Mouse (Mus musculus): ENCODE results near the gene Rreb1. TPM values are rescaled to one million over a fixed set of nuclear protein-coding genes. Genes with fewer than 3 reads are reported as not detected.

The Rreb1 gene
- total RNA-seq, 2 experiments from 2014 or later = 46.7 to 61.8 TPM

DNA sequence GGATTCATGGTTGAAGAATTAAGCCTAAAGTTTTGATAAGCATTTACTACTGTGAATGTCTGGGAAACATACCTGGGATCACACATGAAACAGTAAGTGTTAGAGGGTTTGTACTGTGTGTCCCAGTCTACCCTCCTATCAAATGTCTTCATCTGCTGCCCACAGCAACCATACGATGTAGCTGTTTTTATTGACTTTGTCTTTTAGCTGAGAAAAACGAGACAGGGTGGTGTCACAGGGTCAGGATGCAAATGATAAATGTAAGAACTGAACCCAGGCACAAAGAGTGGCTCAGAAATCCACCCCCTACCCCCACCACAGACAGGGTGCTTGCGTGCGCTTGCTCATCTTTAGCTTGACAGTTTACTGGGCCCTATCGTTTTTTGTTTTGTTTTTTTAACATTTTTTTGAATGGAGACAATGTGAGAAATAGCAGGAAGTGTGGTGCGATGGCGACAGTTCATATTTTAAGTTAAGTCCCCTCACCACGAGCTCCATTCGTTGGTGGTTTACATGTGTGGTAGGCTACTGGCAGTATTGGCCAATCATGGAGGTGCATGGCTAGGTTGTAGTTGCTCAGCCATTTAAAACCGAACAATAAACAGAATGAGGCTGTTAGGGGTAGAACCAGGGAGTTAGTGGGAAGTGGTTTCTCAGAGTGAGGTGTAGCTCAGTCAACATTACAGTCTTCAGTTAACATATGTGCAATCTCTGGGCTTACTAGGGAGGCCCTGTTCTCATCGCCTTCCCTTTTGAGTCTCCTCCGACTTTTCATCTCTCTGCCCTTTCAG, 92.1 kb downstream of the Rreb1 start:
- intact Hi-C loops (cut with DNase I) = no loop called here
- no peak for DNase-seq

DNA sequence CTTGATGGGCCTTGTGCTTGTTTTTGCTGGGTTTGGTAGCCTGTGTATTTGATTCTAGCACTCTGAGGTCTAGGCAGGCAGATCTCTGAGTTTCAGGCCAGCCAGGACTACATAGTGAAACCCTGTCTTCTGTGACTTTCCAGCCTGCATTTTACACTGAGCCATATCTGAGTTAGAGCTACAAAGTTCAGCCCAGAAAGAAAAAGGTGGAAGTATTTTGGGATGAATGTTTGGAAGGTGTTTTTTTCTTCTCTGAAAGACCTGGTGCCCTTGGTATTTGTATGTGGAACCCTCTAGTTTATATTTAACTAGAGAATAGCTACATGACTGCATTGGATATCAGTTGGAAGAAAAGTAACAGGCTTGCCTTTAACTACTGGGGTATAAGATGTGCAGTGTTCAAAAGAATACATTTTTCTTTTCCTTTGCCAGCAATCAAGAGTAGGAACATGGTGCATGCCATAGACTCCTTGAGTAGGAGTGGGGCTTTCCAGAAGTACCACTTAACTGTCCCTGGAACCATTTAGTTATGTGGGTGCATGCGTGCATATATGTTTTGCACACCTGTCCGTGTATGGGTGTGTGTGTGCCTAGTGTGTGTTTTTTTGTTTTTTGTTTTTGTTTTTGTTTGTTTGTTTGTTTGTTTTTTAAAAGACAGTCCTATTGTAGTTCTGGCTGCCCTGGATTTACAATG, 94.1 kb downstream of the Rreb1 start:
- intact Hi-C loops (cut with DNase I) = no loop called here
- no peak for DNase-seq

DNA sequence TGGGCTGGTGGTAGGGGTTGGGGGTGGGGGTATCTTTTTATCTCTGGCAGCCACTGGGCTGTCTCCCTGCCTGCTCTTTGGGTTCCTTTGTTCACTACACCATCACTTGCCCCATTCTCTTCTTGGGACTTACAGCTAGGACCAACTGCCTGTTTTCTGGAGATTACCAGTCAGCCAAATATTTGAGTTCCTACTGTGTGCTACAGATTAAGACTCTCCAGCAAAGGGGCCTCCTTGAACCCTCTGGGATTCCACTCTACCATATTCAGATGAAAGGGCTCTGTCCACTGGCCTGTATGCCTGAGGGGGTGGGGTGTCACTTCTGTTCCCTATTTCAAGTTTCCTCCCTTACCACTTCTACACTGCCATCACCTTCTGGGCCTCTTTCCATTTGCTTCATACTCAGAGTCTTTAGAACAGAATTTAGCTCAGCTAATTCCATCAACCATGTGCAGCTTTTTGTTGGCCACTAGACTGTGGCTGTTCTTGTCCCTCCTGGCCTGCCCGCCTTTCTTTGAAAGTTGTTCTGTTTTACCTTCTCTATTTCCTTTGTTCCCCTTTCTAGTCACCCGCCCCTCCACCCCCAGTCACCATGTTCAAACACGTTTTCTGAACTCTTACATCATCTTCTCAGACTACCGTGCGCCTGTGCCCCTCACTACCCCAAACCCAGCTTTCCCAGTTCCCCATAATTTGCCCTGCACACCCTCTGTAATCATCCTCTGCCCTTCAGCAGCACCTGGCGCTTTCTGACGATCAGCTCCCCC, 95.1 kb downstream of the Rreb1 start:
- DNase-seq = no peak
- intact Hi-C loops (cut with DNase I) = no loop called here

DNA sequence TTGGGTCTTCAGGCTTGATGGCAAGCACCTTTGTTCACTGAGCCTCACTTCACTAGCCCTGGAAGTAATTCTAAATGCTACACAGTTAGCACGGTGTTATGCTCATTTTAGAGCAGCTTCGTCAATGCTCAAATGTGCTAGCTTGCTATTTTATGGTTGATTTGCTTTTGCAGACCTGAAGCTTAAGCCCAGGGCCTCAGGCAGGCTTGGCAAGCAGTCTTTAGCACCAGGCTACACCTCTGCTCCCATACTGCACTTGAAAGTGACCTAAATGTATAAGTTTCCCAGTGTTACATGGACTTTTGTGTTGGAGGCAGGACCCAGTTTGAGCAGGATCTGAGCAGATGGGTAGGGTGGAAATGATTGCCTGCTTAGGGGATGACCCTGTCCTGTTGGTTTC, 97.7 kb downstream of the Rreb1 start:
- intact Hi-C loops (cut with DNase I) = no loop called here
- no peak for DNase-seq

DNA sequence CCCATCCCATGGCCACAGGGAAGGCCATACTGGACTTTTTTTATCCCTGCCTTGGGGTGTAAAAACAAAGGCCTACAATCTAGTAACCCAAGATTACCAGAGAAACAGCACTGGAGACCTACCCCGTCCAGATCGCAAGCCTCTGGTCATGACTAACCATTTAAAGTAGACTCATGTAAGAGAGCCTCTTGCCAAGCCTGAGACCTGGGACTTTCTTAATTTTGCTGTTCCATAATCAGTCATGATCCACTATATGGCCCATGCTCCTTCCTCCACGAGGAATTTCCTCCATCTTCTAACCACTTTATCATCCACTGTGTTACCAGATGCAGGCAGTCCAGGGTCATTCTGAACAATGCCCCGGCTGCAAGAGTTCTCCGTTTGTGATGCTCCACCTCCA, 98.2 kb downstream of the Rreb1 start:
- no peak for DNase-seq
- intact Hi-C loops (cut with DNase I) = no loop called here

DNA sequence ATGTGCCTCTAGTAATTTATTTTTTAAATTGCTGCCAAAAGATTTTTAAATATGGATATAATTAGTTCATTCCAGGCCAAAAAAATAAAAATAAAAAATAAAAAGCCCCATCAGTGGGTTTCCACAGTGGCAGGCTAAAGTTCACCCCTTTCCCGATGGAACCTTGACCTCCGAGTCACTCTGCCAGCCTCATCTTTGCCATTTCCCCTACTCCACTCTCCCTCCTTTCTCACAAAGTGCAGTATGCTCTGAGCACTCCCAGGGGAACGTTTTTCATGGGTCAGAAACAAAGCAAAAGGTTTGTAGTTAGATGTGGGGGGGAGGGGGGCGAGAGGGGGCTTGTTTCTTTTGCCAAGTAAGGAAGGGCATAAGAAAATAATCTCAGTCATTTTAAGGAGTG, 98.6 kb downstream of the Rreb1 start:
- intact Hi-C loops (cut with DNase I) = no loop called here
- DNase-seq = no peak

DNA sequence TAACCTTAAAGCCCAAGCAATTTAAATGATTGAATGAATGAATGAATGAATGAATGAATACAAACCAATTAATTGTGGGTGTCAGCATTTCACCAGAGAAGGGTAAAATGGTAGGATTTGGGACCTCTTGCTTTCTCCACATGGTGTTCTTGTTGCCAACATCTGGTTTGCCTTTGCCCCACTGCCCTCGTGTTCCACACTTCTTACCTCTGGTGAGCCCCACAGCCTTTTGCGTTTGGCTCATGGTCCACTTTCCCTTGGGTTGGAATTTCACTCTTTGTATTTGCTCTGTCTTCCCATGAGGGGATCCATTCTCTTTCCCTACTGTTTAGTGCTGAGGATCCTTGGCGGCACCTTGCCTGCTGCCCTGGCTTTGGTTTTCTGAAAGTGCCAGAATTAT, 99.0 kb downstream of the Rreb1 start:
- DNase-seq = no peak
- intact Hi-C loops (cut with DNase I) = no loop called here

DNA sequence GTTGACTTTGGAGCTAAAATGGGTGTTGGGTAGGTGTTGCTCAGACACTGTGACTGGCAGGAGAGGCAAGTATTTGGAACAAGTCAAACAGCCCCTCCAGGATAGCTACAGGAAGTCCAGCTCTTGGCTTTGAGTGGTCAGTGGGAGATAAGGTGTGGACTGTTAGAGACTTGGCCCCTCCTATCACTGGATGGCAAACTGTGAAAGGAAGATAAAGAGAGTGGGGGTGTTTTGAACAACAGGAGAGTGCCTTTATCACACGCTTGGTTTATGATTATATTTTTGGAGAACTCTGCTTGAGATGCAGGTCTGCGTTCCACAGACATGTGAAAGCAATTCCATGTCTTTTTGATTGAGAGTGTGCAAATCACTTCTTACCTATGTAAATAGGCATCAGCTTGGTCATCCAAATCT, 100.7 kb downstream of the Rreb1 start:
- DNase-seq = no peak
- intact Hi-C loops (cut with DNase I) = no loop called here

DNA sequence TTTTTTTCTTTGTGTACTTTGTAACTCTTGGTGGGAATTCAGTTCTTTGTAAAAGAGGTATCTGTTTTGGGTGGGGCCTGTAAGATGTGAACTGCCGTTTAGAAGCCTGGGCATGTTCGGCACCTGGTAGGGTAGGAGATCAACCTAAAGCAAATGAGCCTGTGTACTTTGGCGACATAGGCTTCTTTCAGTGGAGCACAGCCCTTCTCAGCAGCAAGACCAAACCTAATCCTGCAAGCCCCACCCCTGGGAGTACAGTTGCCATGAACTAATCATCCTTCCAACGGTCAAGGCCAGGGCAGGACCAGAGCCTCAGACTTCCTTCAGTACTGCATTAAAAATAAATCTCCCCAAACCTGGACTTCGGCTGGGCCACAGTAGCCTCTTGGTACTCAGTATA, 101.4 kb downstream of the Rreb1 start:
- intact Hi-C loops (cut with DNase I) = no loop called here
- peak in 1 of 2 experiments; percentile 32 for DNase-seq

DNA sequence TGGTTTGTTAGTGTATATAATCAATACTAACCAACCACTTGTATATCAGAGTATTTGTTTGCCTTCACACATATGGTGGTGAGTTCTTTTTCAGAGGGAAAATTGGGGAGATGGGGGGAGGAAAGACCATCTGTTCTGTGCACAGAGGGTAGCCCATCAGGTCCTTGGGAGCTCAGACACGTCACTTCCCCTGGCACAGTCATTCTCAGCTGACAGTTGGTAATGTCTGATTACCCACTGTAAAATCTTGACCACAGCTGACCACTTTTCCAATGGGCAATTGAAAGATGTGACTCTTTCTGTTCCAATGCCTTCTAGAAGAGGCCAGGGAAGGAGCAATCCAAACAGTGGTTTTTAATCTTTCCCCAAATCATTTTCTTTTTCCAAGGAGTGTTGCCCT, 101.8 kb downstream of the Rreb1 start:
- DNase-seq = no peak
- intact Hi-C loops (cut with DNase I) = no loop called here

DNA sequence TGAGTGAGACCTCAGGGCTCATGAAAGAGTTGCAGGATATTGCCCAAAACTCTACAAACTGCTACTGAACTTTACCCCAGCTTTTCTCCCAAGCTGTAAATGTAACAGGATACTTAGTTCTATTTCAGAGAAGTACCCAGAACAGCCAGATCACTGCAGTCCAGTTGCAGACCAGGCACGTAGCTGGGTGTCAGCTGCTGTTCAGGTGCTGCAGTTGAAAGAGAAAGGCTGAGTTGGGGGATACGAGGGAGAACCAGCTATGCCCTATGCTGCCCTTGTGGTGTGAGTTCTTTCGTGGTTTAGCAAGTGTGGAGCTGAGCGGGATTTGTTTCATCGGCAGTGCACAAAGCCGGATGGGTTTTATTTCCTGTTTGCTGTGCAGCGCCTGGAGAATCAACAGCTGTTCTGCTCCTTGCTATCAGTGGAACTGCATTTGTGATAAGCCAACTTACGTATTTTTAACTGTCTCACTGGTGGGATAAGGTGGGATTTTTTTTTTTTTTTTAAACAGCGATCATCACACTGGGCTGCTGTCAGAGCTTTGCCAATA, 102.5 kb downstream of the Rreb1 start:
- intact Hi-C loops (cut with DNase I) = no loop called here
- peak in 1 of 2 experiments; percentile 38 for DNase-seq

DNA sequence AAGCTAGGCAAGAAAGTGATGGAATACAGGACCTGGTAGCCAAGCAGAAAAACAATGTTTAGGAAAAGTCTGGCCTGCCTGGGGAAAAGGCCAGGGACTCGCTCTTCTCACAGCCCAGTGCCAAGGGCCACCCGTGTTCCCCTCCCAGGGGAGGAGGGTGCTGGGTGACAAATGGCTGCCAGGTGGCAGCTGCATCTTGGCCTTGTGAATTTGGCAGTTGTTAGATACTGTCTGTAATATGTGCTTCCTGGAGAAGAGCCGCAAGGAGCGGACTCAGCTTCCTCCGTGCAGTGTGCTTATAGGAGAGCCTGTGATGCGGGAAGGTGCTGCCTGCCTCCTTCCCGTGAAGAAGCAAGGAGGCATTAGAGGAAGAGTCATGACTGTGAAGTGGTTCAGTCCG, 104.3 kb downstream of the Rreb1 start:
- DNase-seq = peak; percentile 49
- intact Hi-C loops (cut with DNase I) = no loop called here

DNA sequence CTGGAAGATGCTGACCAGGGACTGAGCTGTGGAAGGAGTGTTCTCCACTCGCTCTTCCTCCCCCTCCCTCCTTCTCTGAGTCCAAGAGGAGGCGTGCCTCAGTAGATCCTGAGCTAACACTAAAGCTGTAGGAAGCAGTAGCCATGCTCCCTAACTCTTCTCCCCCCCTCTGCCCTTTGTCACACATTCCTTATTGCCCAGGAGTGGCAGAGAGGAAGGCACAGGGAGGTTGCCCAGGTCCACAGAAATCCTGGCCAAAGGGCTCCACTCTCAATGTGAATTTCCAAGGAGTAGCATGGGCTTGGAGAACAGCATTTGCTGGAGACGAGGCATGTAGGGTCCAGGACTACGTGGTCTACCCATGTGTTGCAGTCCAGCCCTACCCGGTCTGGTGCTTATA, 104.8 kb downstream of the Rreb1 start:
- intact Hi-C loops (cut with DNase I) = no loop called here
- no peak for DNase-seq

DNA sequence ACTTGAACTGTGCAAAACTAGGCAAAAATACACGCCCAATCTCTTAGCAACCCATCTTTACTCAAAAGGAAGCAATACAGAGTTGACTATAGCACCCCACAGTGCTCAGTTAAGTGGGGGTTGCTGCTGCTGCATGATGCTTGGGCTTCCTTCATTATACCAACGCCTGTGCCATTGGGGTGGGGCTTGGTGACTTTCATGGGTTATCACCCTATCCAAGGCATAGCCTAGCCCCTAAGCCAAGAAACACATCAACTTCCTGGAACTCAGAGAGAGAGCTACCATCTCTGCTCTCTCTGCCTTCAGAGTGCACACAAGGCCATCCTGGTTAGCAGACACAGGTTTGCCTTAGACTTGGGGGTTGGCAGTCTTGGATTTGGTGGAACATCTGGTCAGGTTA, 107.2 kb downstream of the Rreb1 start:
- DNase-seq = no peak
- intact Hi-C loops (cut with DNase I) = no loop called here

DNA sequence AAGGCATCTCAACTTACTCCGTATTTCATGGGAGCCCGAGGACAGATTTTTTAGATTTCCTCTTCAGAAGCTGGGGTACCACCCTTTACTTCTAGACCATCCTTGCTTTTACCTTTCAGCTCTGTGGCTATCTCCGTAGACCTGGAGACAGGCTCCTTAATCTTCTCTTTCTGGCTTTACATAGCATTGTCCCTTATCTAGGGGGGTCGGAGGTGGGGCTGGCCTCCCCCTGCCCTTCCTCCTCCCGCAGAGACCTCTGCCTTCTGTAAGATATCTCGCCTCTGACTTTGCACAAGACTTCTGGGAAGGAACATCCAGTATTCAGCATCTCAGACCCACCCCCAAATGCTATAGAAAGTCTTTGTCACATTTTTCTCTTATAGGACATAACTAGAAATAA, 107.8 kb downstream of the Rreb1 start:
- no peak for DNase-seq
- intact Hi-C loops (cut with DNase I) = no loop called here

DNA sequence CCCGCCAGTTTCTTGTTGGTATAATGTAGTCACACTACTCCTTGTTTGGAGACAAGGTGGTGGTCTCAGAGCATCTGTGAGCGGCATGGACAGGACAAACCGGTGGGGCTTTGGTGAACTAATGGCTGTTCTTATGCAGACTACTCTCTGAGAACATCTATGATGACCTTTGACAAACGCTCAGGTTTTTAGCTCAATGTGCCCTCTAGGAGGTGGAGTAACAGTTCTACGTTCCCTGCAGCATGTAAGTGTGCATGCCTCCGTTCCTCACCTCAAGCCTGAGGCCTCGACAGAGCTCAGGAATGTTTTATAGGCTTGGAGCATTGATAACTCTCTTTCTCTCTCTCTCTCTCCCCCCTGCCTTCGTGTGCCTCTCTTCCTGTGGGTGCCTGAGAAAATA, 116.6 kb downstream of the Rreb1 start:
- intact Hi-C loops (cut with DNase I) = no loop called here
- no peak for DNase-seq

DNA sequence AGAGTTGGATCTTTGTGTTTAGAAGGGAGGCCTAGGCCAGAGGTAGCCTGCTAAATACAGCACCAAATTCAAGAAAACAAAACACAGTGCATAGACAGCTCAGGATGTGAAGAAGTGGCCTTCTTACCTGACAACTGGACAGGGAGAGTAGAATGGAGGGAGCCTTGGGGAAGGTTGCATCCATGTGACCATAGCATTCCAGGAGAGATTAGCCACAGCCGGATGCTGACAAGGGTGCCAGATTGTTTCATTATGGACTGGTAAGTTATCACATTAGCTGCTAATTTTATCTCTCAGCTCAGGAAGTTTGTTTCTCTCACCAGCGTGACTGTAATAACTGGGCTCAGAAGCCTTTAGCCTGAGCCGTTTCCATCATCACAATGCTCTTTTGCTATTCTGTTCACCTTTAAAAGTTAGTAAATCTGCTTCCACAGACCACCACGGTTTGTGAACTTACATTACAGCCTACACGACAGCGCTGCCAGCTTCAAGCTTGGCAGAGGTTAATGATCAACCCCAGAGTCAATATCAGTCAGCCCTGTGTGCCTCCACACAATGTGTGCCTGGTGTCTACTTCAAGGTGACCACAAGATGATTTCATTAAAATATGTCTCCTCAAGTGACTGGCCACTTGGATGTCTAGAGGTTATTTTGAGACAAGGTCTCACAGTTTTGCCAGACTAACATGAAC, 117.5 kb downstream of the Rreb1 start:
- intact Hi-C loops (cut with DNase I) = no loop called here
- peak in 1 of 2 experiments; percentile 51 for DNase-seq

DNA sequence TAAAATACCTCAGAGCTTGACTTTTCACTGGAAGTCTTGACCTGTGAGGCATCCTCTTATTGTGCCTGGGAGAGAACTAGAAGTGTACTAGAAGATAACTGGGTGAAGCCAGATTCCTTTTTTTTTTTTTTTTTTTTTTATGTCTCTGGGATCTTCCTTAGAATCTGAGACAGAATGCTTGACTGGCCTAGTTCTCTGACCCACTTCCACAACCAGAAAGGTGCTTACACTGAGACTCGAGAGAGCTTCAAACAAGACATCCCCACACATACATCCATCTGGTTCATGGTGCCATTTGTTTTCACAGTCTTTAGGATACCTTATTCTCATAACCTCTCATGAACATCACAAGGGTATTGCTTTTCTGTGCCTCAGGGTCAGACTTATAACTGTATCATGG, 118.2 kb downstream of the Rreb1 start:
- DNase-seq = no peak
- intact Hi-C loops (cut with DNase I) = no loop called here

DNA sequence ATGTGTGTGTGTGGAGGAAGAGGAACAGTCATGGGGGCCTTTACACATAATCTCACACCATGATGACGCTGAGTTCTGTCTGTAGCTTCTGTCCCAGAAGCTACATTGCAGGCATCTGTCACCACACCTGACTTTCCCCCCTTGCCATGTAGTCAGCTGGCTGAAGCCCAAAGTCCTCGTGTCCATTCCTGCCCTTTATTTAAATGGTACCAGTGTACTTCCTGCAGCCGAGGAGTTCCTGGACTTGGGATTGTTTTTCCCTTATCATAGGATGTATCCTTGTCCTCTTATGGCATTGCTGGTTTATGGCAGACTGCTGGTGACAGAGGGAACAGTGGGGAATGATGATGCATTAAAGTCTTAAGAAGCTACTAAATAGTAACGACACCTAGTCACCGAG, 120.6 kb downstream of the Rreb1 start:
- intact Hi-C loops (cut with DNase I) = no loop called here

DNA sequence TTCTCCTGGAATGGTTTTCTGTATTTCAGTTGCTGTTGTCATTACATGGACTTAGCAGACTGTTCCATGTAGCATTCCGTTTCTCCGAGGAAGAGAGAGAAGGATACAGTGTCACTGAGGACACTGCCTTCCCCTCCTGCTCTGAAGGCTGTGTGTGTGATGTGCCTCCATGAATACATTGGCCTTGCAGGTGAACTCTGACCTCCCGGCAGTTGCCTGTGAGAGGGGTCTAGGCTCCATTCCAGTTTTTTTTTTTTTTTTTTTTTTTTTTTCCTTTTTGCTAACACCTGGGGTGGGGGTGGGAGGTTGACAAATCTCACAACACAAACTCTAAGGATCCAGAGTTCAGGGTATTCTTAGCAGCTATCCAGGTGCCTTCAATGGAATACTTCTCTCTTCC, 124.8 kb downstream of the Rreb1 start:
- intact Hi-C loops (cut with DNase I) = no loop called here
- no peak for DNase-seq

More for the DNA sequence above, 120.6 kb downstream of the Rreb1 start:
- DNase-seq = no peak

DNA sequence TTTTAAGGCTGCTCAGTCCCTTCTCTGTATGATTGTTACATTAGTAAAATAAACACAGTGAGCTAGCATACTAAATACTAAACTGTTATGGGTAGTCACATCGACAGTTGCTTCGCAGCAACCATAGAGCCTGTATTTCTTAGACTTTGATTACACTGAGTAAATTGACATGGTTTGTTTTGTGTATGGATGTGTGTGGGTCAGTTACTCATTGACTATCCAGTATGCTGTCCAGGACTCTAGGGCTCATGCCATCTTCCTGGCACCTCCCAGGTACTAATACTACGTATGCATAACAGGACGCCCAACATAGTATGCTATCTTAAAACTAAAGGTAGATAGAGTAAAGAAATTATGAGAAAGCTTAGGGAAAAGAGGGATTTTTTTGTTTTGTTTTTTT, 125.3 kb downstream of the Rreb1 start:
- intact Hi-C loops (cut with DNase I) = no loop called here
- no peak for DNase-seq
